Mouse (Mus musculus) regulatory T cell (primary cell): Measurements from ENCODE around the gene Fkbp7.

Experiments
- in situ Hi-C: fragments of 300-600 bp; cut with MboI, MseI; formaldehyde crosslinking; loops from one replicate; pipeline ENCODE4 v1.15.1; 2025; ENCODE audit warnings: high pct_unique_total_duplicates

Gene Fkbp7

DNA sequence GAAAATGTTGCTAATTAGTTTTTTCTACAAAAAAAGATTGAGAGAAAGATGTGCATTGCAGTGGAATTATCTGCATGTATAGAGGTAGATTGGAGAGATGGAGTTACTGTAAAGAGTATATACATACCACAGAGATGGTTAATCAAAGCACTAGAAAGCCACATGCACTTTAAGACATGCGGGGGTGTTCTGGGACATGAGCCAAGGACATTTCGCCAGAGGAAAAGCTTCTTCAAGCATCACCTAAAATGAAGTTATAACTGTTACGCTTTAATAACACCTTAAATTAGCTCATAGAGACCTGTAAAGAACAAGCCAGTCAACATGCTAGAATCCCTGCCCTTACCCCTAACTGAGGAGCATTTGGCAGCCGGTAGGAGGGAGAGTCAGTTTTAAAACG lies 5.7 kb downstream of the Fkbp7 start:
- in situ Hi-C loops, result loop anchor here (25.0 kb wide), 1 partner anchor 780 kb away; no protein-coding TSS in a partner anchor

DNA sequence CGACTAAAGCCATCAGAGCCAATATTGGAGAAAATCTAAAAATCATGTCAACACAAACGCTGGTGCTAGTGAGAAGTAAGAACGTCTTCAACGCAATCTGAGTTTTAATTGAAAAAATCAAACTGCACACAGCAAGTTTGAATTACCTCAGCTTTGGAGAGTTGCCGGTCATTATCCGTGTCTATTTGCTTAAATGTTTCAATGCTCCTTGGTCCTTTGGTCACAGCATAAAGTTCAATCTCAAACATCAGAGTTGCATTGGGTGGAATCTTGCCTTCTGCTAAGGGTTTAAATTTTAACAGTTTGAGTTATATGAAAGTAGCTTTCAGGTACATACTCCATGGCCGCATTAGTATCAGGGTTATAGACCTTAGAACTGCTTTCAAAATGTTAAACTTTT lies 7.4 kb downstream of the Fkbp7 start:
- in situ Hi-C loops, result loop anchor here (25.0 kb wide), 1 partner anchor 778 kb away; no protein-coding TSS in a partner anchor

DNA sequence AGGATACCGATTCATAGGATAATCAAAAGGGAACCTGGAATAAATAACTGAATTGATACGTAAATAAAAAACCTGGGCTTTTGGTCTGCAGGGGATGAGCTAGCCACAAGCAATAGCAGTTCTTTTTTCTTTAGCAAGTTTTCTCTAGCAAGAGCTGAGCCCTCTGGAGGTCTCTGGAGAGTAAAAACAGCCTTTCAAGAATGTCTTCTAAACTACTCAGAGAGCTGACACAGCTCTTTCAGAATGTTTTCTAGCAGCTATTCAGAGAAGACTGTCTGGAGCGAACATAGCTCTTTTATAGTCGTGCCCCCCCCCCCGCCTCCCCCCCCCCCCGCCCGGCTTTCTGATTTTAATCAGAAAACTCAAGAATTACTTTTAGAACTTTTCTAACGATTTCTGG lies 13.5 kb downstream of the Fkbp7 start:
- in situ Hi-C loops, result loop anchor here (25.0 kb wide), 1 partner anchor 772 kb away; no protein-coding TSS in a partner anchor

DNA sequence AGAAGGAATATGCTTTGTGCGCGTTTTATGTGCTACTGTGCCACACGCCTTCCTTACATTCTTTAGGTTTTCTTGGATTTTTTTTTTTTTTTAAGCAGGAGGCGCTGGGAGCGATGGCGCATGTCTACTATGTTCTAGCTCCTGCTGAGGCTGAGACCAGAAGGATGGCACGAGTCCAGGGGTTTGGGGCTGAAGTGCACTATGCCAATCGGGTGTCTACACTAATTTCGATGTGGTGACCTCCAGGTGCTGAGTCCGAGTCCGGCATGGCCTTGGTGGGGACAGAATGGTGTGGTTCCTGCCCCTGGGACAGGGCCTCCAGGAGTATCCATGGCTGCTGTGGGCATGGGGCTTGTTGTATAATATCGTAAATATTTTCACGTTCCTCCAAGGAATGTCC lies 14.4 kb downstream of the Fkbp7 start:
- in situ Hi-C loops, result loop anchor here (25.0 kb wide), 1 partner anchor 771 kb away; no protein-coding TSS in a partner anchor

DNA sequence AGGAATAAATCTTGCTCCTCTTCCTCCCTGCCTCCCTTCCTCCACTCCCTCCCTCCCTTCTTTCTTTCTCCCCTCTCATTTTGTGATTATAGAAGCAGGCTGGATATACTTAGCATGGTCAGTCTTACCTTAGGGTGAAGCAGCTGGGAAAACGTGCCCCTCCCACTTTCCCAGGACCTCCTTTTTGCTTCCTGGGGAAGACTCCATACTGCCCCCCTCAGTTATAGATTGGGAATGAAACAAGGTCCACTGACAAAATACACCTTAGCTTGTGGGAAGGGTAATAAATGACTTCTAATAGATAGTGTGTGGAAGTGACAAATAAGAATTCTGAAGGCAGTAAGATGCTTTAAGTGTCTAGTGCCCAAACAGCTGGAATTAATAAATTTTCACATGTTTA lies 16.9 kb downstream of the Fkbp7 start:
- in situ Hi-C loops, result loop anchor here (25.0 kb wide), 1 partner anchor 769 kb away; no protein-coding TSS in a partner anchor

DNA sequence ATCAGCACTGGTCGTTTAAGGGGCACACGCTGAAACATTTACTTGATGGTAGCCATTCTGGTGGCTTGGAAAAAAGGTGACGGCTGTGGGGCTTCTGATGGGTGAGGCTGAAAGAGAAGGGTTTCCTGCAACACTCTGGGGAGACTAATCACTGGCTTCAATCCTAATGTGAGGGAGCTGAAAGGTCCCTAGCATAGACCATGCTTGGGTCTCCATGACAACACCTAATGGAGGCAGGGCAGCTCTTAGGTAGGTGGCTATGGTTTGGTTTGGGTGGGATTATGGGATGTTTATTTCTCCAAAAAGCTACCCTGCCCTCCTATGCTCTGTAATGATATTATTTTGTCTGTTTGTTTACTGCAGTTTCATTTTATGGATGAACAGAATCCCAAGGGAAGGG lies 17.5 kb downstream of the Fkbp7 start:
- in situ Hi-C loops, result loop anchor here (25.0 kb wide), 1 partner anchor 768 kb away; no protein-coding TSS in a partner anchor

DNA sequence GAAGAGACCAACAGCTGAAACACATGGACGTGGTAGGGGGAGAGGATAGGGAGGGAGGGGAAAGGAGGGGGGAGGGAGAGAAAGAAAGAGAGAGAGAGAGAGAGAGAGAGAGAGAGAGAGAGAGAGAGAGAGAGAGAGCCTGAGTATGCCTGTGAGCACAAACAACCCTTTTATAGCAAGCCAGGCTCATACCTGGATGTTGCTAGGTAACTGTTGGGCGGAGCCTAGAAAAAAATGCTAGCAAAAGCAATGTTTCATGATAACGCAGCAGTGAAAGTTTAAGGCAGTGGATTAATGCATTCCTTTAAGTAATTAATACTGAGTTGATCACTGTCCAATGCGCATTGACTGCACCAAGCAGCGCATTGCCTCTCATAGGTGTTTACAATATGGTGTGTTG lies 18.3 kb downstream of the Fkbp7 start:
- in situ Hi-C loops, result loop anchor here (25.0 kb wide), 1 partner anchor 767 kb away; no protein-coding TSS in a partner anchor

DNA sequence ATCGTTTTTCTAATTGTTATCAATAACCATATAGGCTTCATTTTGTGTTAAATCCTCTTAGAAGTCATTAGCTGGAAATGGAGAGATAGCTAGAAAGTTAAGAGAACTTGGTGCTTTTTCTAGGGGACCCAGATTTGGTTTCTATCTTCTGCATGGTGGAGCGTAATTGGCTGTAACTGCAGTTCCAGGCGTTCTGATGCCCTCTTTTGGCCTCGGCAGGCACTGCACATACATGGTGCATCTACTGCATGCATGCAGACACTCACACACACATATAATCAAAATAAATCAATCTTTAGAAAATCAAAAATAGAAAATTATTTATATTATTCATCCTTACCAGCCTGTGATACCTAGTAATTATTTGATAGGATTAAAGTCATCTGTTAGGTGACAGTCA lies 19.8 kb downstream of the Fkbp7 start:
- in situ Hi-C loops, result loop anchor here (25.0 kb wide), 1 partner anchor 766 kb away; no protein-coding TSS in a partner anchor

DNA sequence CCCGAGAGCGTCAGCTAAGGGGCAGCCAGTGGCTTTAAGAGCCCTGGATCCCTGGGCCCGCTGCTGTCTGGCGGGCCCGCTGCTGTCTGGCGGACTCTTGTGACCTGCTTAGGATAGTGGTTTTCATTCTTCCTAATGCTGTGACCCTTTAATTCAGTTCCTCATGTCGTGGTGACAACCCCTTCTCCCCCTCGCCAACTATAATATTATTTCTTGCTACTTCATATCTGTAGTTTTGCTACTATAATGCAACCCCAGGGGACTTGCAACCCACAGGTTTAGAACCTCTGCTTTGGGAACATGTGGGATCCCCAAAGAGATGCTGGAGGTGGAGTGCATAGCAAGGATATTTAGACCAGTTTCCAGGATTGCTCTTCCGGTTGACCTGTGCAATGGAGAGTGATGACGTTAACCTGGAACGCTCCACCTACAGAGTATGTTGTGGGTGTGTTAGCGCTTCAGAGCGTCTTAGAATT lies 24.2 kb downstream of the Fkbp7 start:
- in situ Hi-C loops, result no loop called here

DNA sequence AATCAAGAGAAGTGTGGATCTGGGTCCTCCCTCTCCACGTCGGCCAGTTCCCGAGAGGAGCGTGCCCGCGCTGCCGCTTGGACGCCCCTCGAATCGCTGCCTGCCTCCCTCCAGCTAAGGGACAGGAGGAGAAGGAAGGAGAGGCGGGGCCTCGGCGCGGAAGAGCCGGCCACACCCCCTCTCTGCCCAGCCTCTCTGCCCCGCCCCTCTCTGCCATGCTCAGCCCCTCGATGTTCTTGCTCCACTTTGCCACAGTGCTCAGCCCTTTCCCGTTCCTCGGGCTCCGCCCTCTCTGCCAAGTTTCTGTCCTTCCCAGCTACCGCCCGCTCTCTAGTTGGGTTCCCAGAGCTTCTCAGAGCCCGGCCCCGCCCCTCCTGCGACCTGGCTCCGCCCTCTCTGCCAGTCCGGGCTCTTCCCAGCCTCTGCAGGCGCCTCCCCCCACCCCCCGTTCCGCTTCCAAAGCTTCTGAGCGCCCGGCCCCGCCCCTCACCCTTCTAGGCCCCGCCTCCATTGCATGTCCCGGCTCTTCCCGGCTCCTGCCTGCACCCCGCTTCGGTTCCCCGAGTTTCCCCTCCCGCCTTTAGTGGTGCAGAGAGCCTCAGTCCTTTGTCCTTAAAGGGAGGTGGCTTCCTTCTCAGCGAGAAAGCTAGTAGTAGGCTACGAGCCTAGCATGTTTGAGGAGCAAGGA lies 24.9 kb downstream of the Fkbp7 start, which contains the start of the genes Prkra and Pjvk:
Prkra (minus strand) TSS at position 133 of the 688 bp plus-strand sequence.
Pjvk (plus strand) TSS at position 594 of the 688 bp plus-strand sequence.
- in situ Hi-C loops, result no loop called here

DNA sequence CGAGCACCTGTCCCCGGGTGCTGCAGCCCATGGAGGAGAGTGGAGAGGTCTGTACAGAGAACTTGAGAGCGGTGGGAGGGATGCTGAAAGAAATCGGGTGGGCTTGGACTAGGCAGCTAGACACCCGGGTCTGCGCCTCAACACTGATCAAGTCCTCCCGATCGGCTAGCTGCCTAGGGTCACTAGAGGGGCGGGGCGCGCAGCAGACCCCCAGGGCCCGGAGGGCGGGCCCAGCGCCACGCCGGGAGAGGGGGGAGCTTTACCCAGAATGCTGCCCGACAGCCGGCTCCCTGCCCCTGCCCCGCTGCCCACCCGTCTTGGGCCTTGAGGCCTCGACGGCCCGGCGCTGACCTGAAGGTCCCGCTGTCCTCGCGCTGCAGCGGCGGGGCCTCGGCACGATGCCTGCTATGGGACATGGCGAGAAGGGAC lies 25.5 kb downstream of the Fkbp7 start:
- in situ Hi-C loops, result no loop called here

DNA sequence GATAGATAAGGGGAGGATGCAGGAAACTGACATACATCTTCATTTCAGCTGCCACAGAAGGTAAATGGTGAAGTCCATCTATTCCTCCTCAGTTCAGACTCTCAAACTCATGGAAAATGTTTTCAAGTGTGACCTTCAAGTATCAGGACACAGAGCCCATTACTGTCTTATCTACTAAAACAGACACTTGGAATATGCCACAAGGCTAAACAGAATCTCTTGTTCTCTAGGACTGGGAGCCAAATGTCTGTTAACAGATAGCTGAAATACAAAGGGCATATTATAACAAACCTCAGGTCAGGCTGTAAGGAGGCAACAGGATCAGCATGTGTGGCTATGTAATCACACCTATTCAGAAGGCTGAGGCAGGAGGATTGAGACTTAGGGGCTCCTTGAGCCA lies 29.1 kb downstream of the Fkbp7 start:
- in situ Hi-C loops, result no loop called here

DNA sequence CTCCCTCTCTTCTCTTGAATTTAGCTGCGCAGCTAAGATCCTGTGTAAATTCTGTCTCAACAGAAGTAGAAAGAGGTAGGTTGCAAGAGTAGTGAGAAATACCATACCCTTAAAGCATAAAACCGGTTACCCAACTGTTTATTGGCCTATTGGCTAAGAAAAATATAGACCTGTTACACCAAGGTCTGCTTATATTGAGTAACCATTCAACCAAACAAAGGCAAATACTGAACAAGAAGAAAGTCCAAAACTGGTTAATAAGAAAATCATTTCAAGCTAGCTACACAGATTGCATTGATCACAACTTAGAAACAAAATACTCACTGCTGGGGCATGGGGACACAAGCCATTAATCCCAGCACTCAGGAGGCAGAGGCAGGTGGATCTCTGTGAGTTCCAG lies 33.3 kb downstream of the Fkbp7 start:
- in situ Hi-C loops, result no loop called here

DNA sequence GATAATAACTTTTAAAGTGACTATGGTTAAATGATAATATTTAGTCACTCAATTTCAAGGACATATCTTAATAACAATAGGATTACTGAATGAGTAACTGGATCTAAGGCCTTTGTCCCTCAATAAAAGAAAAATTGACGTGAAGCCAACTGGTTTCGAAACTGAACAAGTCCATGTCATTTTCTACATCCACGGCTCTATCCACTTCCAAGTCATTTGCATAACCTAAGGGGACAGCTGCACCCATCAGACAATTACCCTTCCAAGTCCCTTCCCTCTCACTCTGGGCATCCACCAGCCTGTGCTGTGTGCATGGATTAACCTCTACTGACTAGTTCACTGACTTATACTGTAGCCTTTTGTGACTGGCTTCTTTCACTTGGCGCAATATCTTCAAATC lies 41.3 kb downstream of the Fkbp7 start:
- in situ Hi-C loops, result no loop called here

DNA sequence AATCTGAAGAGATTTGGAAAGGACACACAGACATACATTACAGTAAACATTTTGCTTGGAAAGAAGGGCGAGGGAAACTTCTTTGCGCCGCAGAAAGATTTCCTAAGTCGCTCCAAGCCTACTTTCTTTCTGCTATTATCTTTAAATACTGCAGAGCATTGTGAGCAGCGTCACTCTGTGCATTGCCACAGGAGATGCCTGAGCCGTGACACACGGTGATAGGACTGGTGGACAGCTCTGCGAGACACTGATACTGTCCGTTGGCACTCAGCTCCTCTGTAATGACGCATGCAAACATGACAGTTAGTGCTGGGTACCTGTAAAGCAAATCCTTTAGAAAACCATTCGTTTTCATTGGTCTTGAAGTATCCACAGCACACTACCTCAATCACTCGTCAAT lies 42.6 kb downstream of the Fkbp7 start:
- in situ Hi-C loops, result no loop called here

DNA sequence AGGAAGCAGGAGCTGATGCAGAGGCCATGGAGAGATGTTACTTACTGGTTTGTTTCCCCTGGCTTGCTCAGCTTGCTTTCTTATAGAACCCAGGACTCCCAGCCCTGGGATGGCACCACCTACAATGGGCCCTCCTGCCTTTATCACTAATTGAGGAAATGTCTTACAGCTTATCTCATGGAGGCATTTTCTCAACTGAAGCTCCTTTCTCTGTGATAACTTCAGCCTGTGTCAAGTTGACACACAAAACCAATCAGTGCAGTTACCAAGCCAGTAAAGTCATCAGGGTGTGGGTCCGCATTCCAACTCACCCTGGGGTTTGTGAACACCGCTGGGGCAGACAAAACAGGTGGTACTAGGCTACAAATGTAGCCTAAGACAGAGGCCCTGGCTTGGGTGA lies 50.6 kb downstream of the Fkbp7 start:
- in situ Hi-C loops, result loop anchor here (10.0 kb wide), 1 partner anchor 358 kb away; no protein-coding TSS in a partner anchor

DNA sequence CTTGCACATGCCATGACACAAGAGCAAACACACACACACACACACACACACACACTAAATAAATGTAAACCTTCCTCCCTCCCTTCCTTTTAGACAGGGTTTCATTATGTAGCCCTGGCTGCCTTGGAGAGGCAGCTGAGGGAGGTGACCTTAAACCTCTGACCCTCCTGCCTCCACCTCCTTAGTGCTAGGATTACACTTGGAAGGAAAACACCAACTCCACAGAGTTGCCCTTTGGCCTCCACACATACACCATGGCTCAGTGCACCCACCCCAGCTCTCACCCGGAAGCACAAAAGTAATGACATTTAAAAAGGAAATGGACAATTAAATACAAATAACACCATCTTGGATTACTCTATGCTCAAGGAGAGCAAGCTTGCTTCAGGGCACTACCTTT lies 51.2 kb downstream of the Fkbp7 start:
- in situ Hi-C loops, result loop anchor here (10.0 kb wide), 1 partner anchor 357 kb away; no protein-coding TSS in a partner anchor

DNA sequence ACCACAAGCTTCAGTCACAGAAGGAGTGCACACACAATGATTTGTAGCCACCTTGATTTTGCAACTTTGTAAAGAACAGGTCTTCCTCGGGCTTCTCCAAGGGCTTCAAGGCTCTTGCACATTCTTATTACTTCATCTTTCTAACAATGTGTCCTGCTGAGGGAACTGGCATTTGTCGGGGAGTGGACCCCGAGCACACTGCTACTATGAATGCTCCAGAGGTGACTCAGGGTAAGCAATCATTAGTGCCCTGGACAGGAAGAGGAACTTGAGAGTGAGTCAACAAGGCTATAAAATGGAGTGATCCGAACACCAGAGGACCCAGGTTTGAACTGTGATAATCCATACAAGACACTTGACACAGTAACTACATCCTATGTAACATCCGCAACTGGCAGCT lies 52.7 kb downstream of the Fkbp7 start:
- in situ Hi-C loops, result loop anchor here (10.0 kb wide), 1 partner anchor 355 kb away; no protein-coding TSS in a partner anchor

DNA sequence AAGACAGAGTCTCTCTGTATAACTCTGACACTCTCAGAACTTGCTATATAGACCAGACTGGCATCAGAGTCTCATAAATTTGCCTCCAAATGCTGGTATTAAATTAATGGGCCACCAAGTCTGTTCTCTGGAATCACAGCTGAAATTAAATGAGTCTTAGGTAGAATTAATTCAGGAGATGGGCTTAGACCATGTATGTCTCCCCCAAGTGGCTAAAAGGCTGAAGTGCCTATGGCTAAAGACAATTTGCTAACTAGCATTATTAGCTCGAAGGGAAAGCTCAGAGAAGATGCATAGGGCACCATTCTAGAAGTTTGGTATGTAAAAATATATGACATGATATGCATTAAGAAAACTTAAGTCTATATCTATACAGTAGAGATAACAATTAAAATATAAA lies 54.8 kb downstream of the Fkbp7 start:
- in situ Hi-C loops, result loop anchor here (5.0 to 10.0 kb wide), 2 partner anchors 246 to 487 kb away; no protein-coding TSS in a partner anchor
